ENCODE assay signal across 31 mouse cellular contexts in genomic region chr13:90334934-90335740, GRCm38 (mm10).
DNase-seq lines count a peak whose midpoint lies in the region; ATAC-seq and TF ChIP-seq lines count a peak whose summit lies in the region.
"Had no signal": no experiment of that assay in that cellular context is flagged by ENCODE, and none has a peak within 500 bp of the region (broad histone marks: within the 10 kb centered on the region; RNA-seq: fewer than 3 reads in every experiment).

No protein-coding gene starts in this region.

- no peaks in the 10 kb centered on the region for H3K27me3 ChIP-seq in hindbrain, postnatal 0 days (ENCODE audit: insufficient read depth, low read length)
- H3K27me3 ChIP-seq in hindbrain, embryonic 11.5 days (ENCODE audit: control insufficient read depth, insufficient read depth, low read length) = no peaks in the 10 kb centered on the region
- H3K27me3 ChIP-seq in forebrain, embryonic 15.5 days = peaks cover 6% of the 10 kb centered on the region; the same call in 1 of the 2 replicates
- no peaks in the 10 kb centered on the region for H3K27me3 ChIP-seq in limb, embryonic 10.5 days (ENCODE audit: low read depth, poor library complexity, severe bottlenecking)
- H3K27me3 ChIP-seq: embryonic facial prominence, embryonic 12.5 days; heart, embryonic 12.5 days; intestine, embryonic 15.5 days; neural tube, embryonic 15.5 days had no signal

- H3K9me3 ChIP-seq in hindbrain, postnatal 0 days (ENCODE audit: low read length) = no peaks in the 10 kb centered on the region
- H3K9me3 ChIP-seq in hindbrain, embryonic 11.5 days (ENCODE audit: control insufficient read depth, low read length) = no peaks in the 10 kb centered on the region
- no peaks in the 10 kb centered on the region for H3K9me3 ChIP-seq in forebrain, embryonic 15.5 days
- no peaks in the 10 kb centered on the region for H3K9me3 ChIP-seq in limb, embryonic 10.5 days (replicated peaks)
- H3K9me3 ChIP-seq: embryonic facial prominence, embryonic 12.5 days; heart, embryonic 12.5 days; intestine, embryonic 15.5 days; neural tube, embryonic 15.5 days had no signal

- no peak overlapping the region for H3K27ac ChIP-seq in hindbrain, postnatal 0 days
- H3K27ac ChIP-seq in hindbrain, embryonic 11.5 days (ENCODE audit: low read depth, low read length) = no peak overlapping the region
- H3K27ac ChIP-seq in forebrain, embryonic 15.5 days (replicated peaks) = no peak overlapping the region
- H3K27ac ChIP-seq in limb, embryonic 10.5 days = no peak overlapping the region
- H3K27ac ChIP-seq: embryonic facial prominence, embryonic 12.5 days; gastrocnemius, adult 2 months; heart, adult 2 months; intestine, embryonic 15.5 days; liver, embryonic 14.5 days; neural tube, embryonic 15.5 days had no signal

- DNase-seq in hindbrain, postnatal 0 days (ENCODE audit: low spot score) = peak; percentile 7
- no peak for DNase-seq in hindbrain, embryonic 11.5 days (ENCODE audit: low spot score)
- DNase-seq in Muller cell, postnatal 12 days (ENCODE audit: inconsistent ontology term) = peak; percentile 77
- peak; percentile 10 for DNase-seq in brain, adult 2 months (ENCODE audit: low read depth, low spot score)
- no peak for DNase-seq in limb, embryonic 10.5 days (ENCODE audit: low spot score)
- no peak for DNase-seq in layer of hippocampus, postnatal 25 days (ENCODE audit: extremely low spot score in 1 of 2, low spot score in 1 of 2)
- DNase-seq: adrenal gland, adult 2 months; adrenal gland, postnatal 36 days; B cell, adult 2 months; cerebellum, adult 8-10 months; cerebellum, postnatal 36 days; gastrocnemius, adult 2 months; gastrocnemius, postnatal 36 days; heart, adult 2 months; heart, postnatal 4 days; kidney, adult 9 months; kidney, postnatal 10 days; liver; lung, adult 2 months; lung, postnatal 14 days; right cerebral cortex, adult 18-20 months; spleen, adult 18-20 months; thymus, postnatal 14 days had no signal

- no peak overlapping the region for H3K4me2 ChIP-seq in hindbrain, postnatal 0 days (ENCODE audit: low read depth, low read length)
- no peak overlapping the region for H3K4me2 ChIP-seq in hindbrain, embryonic 11.5 days (replicated peaks; ENCODE audit: low read depth, low read length)
- H3K4me2 ChIP-seq in forebrain, embryonic 15.5 days (replicated peaks) = no peak overlapping the region
- H3K4me2 ChIP-seq: embryonic facial prominence, embryonic 12.5 days; heart, embryonic 12.5 days; intestine, embryonic 15.5 days; neural tube, embryonic 15.5 days had no signal

- no peak overlapping the region for H3K9ac ChIP-seq in hindbrain, postnatal 0 days (replicated peaks; ENCODE audit: low read length)
- no peak overlapping the region for H3K9ac ChIP-seq in hindbrain, embryonic 11.5 days (ENCODE audit: low read depth, low read length)
- no peak overlapping the region for H3K9ac ChIP-seq in forebrain, embryonic 15.5 days (replicated peaks)
- H3K9ac ChIP-seq: embryonic facial prominence, embryonic 12.5 days; heart, embryonic 12.5 days; intestine, embryonic 15.5 days; liver, embryonic 14.5 days; neural tube, embryonic 15.5 days had no signal

- H3K4me1 ChIP-seq in hindbrain, postnatal 0 days (ENCODE audit: insufficient read depth, low read length) = no peaks in the 10 kb centered on the region
- H3K4me1 ChIP-seq in hindbrain, embryonic 11.5 days (replicated peaks; ENCODE audit: control insufficient read depth, insufficient read depth, low read length) = no peaks in the 10 kb centered on the region
- H3K4me1 ChIP-seq in forebrain, embryonic 15.5 days = peaks cover 3% of the 10 kb centered on the region; the same call in 1 of the 2 replicates
- H3K4me1 ChIP-seq in limb, embryonic 10.5 days = peaks cover 8% of the 10 kb centered on the region; the same call in 1 of the 2 replicates
- H3K4me1 ChIP-seq: embryonic facial prominence, embryonic 12.5 days; heart, embryonic 12.5 days; intestine, embryonic 15.5 days; neural tube, embryonic 15.5 days had no signal

- H3K36me3 ChIP-seq in hindbrain, postnatal 0 days (ENCODE audit: insufficient read depth, low read length) = no peaks in the 10 kb centered on the region
- H3K36me3 ChIP-seq in hindbrain, embryonic 11.5 days (ENCODE audit: control insufficient read depth, insufficient read depth, low read length) = no peaks in the 10 kb centered on the region
- H3K36me3 ChIP-seq in forebrain, embryonic 15.5 days = no peaks in the 10 kb centered on the region
- no peaks in the 10 kb centered on the region for H3K36me3 ChIP-seq in limb, embryonic 10.5 days
- H3K36me3 ChIP-seq: embryonic facial prominence, embryonic 12.5 days; heart, embryonic 12.5 days; intestine, embryonic 15.5 days; neural tube, embryonic 15.5 days had no signal

- no peak for TF ChIP-seq CTCF in hindbrain, postnatal 0 days (IDR thresholded peaks at IDR 0.05; ENCODE audit: low read depth)

- no peak overlapping the region for H3K4me3 ChIP-seq in hindbrain, postnatal 0 days (ENCODE audit: low read length)
- H3K4me3 ChIP-seq in hindbrain, embryonic 11.5 days (ENCODE audit: low read depth, low read length) = no peak overlapping the region
- no peak overlapping the region for H3K4me3 ChIP-seq in forebrain, embryonic 15.5 days
- H3K4me3 ChIP-seq in limb, embryonic 10.5 days = no peak overlapping the region
- H3K4me3 ChIP-seq: embryonic facial prominence, embryonic 12.5 days; gastrocnemius, adult 2 months; heart, adult 2 months; heart, embryonic 12.5 days; intestine, embryonic 15.5 days; neural tube, embryonic 15.5 days had no signal

- 54% methylated on average over 6 of the region's 6 CpGs for WGBS in hindbrain, postnatal 0 days
- 74% methylated on average over 6 of the region's 6 CpGs for WGBS in hindbrain, embryonic 11.5 days
- WGBS in forebrain, embryonic 15.5 days = 14% methylated on average over 6 of the region's 6 CpGs
- 74% methylated on average over 6 of the region's 6 CpGs for WGBS in limb, embryonic 10.5 days

- no peak for ATAC-seq in hindbrain, postnatal 0 days
- ATAC-seq in hindbrain, embryonic 11.5 days (ENCODE audit: low FRiP score) = no peak; the same call in 1 of the 2 replicates
- ATAC-seq in forebrain, embryonic 15.5 days (replicated peaks) = peak; percentile 78
- ATAC-seq: activated CD4-positive, CD25-positive, alpha-beta regulatory T cell, adult 4 months; hindbrain, embryonic 16.5 days; intestine, embryonic 15.5 days had no signal

Comparison
In these comparisons a context has a peak if more than half of its experiments do, and no peak if none do; other contexts are left out.
1. DNase-seq: peak in hindbrain, postnatal 0 days (single experiment), Muller cell, postnatal 12 days (single experiment) and brain, adult 2 months (single experiment); none in hindbrain, embryonic 11.5 days (single experiment), limb, embryonic 10.5 days (single experiment) and layer of hippocampus, postnatal 25 days (0 of 2).